Mouse (Mus musculus): Measurements from ENCODE around the gene Fam180a.

DNA sequence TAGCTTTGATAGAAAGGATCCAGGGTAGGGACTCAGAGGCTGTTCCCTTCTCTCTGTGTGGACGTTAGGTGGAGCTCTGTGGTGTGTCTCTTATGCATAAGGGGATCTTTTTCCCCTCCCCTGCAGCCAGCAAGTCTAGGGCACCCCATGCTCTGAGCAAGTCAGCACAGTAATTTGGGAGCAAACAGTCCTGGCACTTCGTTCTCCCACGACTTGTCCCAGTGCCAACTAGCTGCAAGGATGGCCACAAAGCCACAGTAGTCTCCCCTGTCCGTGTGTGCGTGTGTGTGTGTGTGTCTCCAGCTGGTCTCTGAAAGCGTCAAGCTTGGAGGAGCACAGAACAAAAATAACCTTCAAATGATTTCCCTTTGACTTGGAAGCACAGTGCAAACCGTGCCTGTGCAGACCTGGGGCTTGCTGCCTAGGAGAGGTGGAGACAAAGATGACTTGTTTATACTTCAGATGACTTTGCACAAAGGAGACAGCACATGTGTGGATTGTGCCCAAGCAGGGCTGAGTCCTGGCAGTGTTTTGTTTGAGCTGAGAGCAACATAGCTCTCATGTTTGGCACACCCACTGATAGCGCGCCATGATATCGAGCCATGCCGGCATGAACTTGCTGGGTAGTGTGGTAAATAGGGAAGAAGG is 37.7 kb downstream of the Fam180a start:
- peak; percentile 15; the same call in 1 of the 2 replicates for TF ChIP-seq CTCF (IDR thresholded peaks at IDR 0.05)
- no peak for TF ChIP-seq EP300 (IDR thresholded peaks at IDR 0.05)
